Mouse (Mus musculus): ENCODE measurements around the gene Apol7a. TPM values are rescaled to one million over a fixed set of nuclear protein-coding genes. Genes with fewer than 3 reads are reported as not detected.

The Apol7a gene
- total RNA-seq, 2 experiments from 2014 or later, result not detected

DNA sequence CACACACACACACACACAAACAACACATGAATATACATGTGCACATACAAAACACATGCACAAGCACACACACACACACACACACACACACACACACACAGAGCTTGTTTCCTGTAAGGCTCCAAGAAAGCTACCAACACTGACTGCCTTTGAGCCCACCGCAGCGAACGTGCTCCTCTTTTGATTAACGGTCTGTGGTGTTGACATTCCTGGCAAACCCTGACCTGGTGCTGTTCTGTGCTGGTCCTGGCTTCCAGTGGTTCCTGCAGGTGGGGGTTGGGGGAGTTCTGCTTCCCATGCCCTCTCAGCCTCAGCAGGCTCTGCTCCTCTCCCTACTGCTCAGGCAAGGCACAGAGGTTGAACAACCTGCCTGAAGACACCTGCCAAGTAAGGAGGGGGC, 45.1 kb downstream of the Apol7a start:
- intact Hi-C loops (cut with DNase I), result no loop called here

DNA sequence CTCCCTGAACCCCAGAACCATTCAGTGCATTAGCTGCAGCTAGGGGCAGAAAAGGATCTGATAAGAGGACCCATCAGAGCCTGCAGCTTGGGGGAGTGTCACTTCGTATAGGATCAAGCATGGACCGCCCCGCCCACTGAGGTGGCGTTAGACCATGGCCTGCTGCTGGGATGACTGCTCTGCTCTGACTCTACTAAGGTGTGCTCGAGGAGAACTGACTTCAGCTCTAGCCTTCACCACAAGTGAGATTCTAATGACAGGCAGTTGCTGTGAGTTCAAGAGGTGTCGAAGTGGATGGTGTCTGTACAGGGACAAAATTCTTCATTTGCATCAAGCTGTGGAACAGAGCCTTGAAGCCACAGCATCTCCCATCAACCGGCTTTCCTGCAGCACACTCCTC, 46.0 kb downstream of the Apol7a start:
- intact Hi-C loops (cut with DNase I), result no loop called here
- no peak for DNase-seq

More for the DNA sequence above, 45.1 kb downstream of the Apol7a start:
- no peak for DNase-seq

DNA sequence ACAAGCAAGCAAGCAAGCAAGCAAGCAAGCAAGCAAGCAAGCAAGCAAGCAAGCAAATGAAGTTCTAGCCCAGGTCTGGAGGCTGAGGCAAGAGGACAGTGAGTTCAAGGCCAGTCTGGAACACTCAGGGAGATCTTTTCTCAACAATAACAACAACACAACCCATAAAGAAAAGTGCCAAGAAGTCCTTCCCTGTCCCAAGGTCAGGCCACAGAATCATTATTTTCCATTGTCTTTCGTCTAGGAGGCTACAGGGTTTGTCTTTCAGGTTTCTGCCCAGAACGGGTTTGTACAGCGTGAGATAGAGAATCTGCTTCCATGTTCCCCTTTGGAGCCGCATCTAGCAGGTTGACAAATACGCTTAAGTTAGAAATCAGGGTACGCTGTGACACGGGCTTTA, 48.8 kb downstream of the Apol7a start:
- no peak for DNase-seq
- intact Hi-C loops (cut with DNase I), result no loop called here

DNA sequence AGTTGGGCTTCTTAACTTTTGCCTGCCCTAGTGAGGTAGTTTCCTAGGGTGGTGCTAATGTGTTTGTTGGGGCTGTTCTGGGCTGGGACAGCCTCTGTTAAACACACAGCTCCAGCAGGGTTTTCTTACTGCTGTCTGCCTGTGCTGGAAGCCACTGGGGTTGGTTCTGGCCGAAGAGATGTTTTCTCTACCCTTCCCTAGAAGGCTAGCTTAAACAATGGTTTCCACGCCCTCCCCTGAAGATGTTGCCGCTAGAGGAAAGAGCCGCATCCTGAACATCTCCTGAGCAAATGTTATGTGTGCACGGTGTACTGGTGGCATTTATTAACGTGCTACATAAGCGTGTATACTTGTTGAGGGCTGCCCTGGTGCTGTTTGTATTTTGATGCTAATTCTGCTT, 50.8 kb downstream of the Apol7a start:
- DNase-seq, result no peak
- intact Hi-C loops (cut with DNase I), result no loop called here

DNA sequence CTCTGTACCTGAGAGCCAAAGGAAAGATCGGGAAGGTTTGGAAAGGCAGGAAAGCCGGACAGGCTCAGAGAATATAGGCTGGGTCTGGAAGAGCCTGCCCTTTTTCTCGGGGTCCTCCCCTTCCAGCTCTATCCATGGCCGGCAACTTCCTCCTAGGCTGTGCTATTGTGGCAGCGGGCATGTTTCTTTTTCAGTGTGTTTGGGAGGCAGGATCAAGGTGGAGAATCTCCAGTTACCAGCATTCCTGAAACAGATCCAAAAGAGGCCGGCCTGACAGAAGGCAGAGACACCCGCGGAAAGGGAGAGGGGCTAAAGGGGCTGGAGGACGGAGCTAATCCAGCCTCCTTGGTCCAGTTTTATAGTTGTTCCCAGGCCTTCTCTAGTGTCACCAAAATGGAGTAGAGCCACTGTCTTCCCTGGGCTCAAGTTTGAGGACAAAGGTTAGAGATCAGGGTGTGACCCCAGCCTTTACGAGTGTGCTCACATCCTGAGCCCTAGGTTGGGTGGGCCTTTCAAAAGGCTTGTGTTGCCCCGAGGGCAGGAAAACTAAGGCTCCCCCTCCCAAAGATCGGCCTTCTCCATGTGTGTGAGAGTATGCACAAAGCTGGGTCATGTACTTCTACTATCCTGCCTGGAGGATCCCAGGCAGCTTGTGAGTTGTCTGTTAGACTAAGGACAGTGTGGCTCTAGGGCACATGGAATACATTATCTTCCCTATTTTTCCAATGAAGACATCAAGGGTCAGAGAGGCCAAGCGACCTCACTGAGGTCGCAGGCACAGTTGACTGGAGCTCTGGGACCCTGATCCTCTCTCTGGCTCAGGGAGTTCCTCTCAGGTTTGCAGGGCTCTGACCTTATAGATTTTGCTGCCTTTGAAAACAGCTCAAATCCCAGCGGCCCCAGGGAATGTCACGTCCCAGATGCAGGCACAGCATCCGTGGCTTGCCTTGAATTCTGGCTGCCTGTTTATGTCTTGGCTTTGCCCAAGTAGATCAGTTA, 54.5 kb downstream of the Apol7a start:
- intact Hi-C loops (cut with DNase I), result no loop called here
- no peak for DNase-seq

DNA sequence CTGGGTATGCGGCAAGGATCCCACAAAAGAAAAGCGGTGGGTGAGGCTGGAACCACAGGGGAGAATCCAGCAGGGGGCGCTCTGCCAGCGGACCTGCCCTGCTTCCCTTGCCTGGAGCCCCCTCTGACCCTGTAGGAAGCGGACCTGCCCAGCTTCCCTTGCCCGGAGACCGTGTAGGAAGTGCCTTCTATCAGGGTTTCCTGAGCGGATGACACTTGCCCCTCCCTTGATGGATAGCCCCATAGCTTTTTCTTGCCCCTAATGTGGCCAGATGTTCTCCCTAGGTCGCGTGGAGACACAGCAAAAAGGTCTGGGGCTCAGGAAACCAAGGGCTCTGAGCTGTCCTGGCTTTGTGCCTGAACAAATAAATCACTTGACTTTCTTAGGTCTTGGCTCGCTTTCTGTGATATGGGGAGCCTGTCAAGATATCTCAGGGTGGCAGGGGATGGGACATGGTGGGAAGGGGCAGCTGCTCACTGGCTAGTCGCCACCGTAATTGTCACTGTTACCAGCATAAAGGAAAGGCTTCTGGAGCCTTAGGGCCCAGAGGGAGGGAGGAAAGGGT, 55.3 kb downstream of the Apol7a start:
- DNase-seq, result peak; percentile 82
- intact Hi-C loops (cut with DNase I), result no loop called here

DNA sequence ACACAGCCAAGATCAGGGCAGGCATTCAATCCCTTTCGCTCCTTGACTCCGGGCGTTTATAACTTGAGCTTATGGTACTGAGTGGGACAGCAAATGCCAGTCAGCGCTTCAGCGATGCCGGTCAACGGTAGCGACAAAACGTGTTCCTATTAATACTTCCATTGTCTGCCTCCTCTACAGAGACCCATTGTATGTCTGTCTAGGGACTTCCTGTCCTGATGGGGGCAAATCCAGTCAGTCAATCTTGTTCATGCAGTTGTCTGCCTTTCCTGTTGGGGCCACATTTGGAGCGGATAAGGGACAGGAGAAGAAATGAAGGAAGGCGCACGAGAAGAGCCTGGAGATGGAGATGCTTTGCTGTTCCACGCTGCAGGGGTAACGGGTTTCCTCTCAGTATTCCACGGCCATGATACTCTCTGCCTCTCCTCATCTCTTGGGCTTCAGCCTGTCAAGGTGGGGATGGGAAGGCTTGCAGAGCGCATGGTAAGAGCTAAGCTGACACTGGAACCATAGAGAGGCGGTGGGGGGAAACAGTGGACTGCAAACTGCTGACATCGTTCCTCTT, 55.9 kb downstream of the Apol7a start:
- intact Hi-C loops (cut with DNase I), result no loop called here
- DNase-seq, result no peak

DNA sequence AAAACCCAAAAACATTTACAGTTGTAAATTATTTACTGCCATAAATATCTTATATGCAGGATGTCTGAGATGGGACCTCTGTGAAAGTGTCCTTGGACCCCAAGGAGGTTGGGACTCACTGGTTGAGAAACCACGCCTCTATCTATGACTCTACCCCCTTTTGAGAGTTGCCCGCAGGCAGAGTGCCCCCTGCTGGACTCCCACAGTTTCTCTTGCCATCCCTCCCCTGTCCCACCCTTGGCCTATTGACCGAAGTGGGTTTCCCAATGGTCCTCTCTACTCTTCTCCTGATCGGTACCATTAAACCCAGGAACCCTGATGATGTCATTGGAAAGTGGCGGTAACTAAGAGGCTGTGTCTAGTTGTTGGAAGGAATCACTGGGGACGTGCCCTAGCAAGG, 56.9 kb downstream of the Apol7a start:
- no peak for DNase-seq

DNA sequence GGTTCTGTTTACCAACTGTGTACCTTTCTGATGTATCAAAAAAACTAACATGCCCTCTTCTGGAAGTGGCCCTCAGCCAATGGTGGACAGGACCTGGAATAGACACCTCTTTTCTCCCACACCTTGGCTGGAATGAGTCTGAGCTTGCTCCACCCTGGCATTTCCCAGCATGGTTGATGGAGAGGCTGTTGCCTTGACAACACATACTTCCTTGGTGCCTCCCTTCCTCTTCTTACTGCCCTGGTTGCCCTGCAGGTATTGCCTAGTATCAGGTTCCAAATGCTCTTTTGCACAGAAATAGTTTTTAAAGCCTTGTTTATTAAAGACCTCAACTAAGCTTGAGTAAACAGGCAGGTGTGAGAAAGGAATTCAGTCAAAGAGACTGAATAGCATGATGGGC, 58.3 kb downstream of the Apol7a start:
- intact Hi-C loops (cut with DNase I), result no loop called here
- DNase-seq, result no peak

More for the DNA sequence above, 56.9 kb downstream of the Apol7a start:
- intact Hi-C loops (cut with DNase I), result no loop called here

DNA sequence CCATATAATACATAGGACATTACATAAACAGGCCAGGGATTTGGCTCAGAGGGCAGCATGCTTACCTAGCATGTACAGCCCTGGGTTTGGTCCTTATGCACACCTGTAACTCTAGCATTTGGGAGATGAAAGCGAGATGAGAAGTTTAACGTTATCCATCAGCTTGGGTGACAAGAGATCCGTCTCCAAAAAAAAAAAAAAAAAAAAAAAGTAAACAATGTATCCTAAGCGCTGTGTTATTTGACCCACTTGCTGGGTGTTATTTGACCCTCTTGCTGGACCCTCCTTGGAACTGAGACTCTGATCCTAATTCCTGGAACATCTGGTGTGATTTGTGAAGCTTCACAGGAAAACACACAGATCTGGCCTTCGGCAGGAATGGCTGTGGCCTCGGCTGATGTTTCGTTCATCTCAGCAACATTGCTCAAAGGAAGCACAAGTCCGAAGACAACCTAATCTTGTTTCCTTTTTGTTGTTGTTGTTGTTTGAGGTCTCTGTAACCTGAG, 59.9 kb downstream of the Apol7a start:
- intact Hi-C loops (cut with DNase I), result loop anchor here (10.0 kb wide), 1 partner anchor 114 kb away; no protein-coding TSS in a partner anchor
- DNase-seq, result no peak

DNA sequence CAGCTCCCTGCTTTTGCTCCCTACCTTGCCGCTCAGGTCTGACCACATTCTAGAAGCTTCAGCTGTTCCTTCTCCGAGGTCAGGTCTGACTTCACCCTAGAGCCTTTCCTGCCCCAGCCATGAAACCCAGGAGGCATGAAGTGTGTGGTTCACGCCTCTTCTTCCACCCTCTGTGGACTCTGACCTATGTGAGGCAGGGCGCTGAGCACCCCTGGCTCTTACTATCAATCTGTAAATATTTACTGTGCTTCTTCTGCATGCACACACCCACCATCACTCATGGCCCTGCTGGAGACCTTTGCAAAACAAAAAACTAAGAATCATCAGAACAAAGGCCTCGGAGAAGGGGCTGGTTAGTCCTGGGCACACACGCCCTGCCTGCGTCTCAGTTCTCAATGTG, 60.5 kb downstream of the Apol7a start:
- intact Hi-C loops (cut with DNase I), result loop anchor here (10.0 kb wide), 1 partner anchor 114 kb away; no protein-coding TSS in a partner anchor
- no peak for DNase-seq

Other genes starting within 250 kb of the Apol7a start
- gene Rbfox2, start 92.1 kb downstream of the Apol7a start, total RNA-seq (2021), result 100 to 1,000 TPM; 418 to 432 TPM
- under 1 TPM in 1 of 2 experiments, not detected in 1; 0.22 TPM for gene Apol9a, start 12.0 kb upstream of the Apol7a start, total RNA-seq (2021)
- not detected for gene Apol7b, start 48.4 kb upstream of the Apol7a start, total RNA-seq (2021)
- not detected for gene Apol10a, start 77.9 kb upstream of the Apol7a start, total RNA-seq (2021)
- not detected for gene Apol11a, start 109.2 kb upstream of the Apol7a start, total RNA-seq (2021)
- gene Apol7c, start 134.2 kb upstream of the Apol7a start, total RNA-seq (2021), result not detected
- not detected for gene 1700025B11Rik, start 162.8 kb upstream of the Apol7a start, total RNA-seq (2021)
- not detected for gene Apol10b, start 197.0 kb upstream of the Apol7a start, total RNA-seq (2021)
- gene Gm36245, start 200.1 kb upstream of the Apol7a start, total RNA-seq (2021), result not detected
- not detected for gene Apol11b, start 244.2 kb upstream of the Apol7a start, total RNA-seq (2021)